Mouse (Mus musculus): ENCODE results near the gene Pycr1. TPM values are rescaled to one million over a fixed set of nuclear protein-coding genes. Genes with fewer than 3 reads are reported as not detected.

Gene Pycr1
- polyA plus RNA-seq, 1 experiment, result 41.7 TPM

GRCm38 (mm10) chr11:120630881-120631725, 12.5 kb downstream of the Pycr1 start:
- H3K4me1 ChIP-seq (ENCODE audit: control insufficient read depth, insufficient read depth, low read length), result no peaks in the 10 kb centered on the region
- TF ChIP-seq POLR2A (IDR thresholded peaks at IDR 0.05; ENCODE audit: insufficient read depth, low read length) (no peak), CTCF (IDR thresholded peaks at IDR 0.05; ENCODE audit: low read depth, low read length) (no peak), EP300 (IDR thresholded peaks at IDR 0.05; ENCODE audit: insufficient read depth, low read depth, low read length) (no peak)
- H3K9me3 ChIP-seq (replicated peaks; ENCODE audit: control insufficient read depth, insufficient read depth, low read length, poor library complexity, severe bottlenecking), result no peaks in the 10 kb centered on the region
- H3K27ac ChIP-seq (ENCODE audit: insufficient read depth, low read length), result peak overlapping the region; percentile 77
- H3K9ac ChIP-seq (ENCODE audit: low read depth, poor library complexity, severe bottlenecking), result peak overlapping the region; percentile 99
- H3K27me3 ChIP-seq (ENCODE audit: control insufficient read depth, insufficient read depth, low read length, poor library complexity, severe bottlenecking), result no peaks in the 10 kb centered on the region
- peak overlapping the region; percentile 55 for H3K4me3 ChIP-seq (ENCODE audit: low read depth, low read length)
- peaks cover 8% of the 10 kb centered on the region; the same call in 1 of the 2 replicates for H3K36me3 ChIP-seq (ENCODE audit: control insufficient read depth, insufficient read depth, low read length, poor library complexity, severe bottlenecking)

GRCm38 (mm10) chr11:120630401-120630871, 13.1 kb downstream of the Pycr1 start:
- TF ChIP-seq POLR2A (IDR thresholded peaks at IDR 0.05; ENCODE audit: insufficient read depth, low read length) (no peak), EP300 (IDR thresholded peaks at IDR 0.05; ENCODE audit: insufficient read depth, low read depth, low read length) (no peak), CTCF (IDR thresholded peaks at IDR 0.05; ENCODE audit: low read depth, low read length) (no peak)
- Histone ChIP-seq H3K9ac (ENCODE audit: low read depth, poor library complexity, severe bottlenecking) (peak overlapping the region; percentile 99), H3K27me3 (ENCODE audit: control insufficient read depth, insufficient read depth, low read length, poor library complexity, severe bottlenecking) (no peaks in the 10 kb centered on the region), H3K36me3 (ENCODE audit: control insufficient read depth, insufficient read depth, low read length, poor library complexity, severe bottlenecking) (peaks cover 8% of the 10 kb centered on the region; the same call in 1 of the 2 replicates), H3K4me1 (ENCODE audit: control insufficient read depth, insufficient read depth, low read length) (no peaks in the 10 kb centered on the region), H3K9me3 (replicated peaks; ENCODE audit: control insufficient read depth, insufficient read depth, low read length, poor library complexity, severe bottlenecking) (no peaks in the 10 kb centered on the region), H3K4me3 (ENCODE audit: low read depth, low read length) (peak overlapping the region; percentile 55), H3K27ac (ENCODE audit: insufficient read depth, low read length) (peak overlapping the region; percentile 77)

- H3K9me3 ChIP-seq (replicated peaks; ENCODE audit: control insufficient read depth, insufficient read depth, low read length, poor library complexity, severe bottlenecking), result no peaks in the 10 kb centered on the region
- H3K36me3 ChIP-seq (ENCODE audit: control insufficient read depth, insufficient read depth, low read length, poor library complexity, severe bottlenecking), result peaks cover 8% of the 10 kb centered on the region; the same call in 1 of the 2 replicates
- H3K4me1 ChIP-seq (ENCODE audit: control insufficient read depth, insufficient read depth, low read length), result no peaks in the 10 kb centered on the region
- H3K4me3 ChIP-seq (ENCODE audit: low read depth, low read length), result peak overlapping the region; percentile 55
- H3K27ac ChIP-seq (ENCODE audit: insufficient read depth, low read length), result peak overlapping the region; percentile 77
- TF ChIP-seq POLR2A (IDR thresholded peaks at IDR 0.05; ENCODE audit: insufficient read depth, low read length), result no peak
- TF ChIP-seq EP300 (IDR thresholded peaks at IDR 0.05; ENCODE audit: insufficient read depth, low read depth, low read length), result 0 out of 2 replicates have a peak, but pooled peaks have one; percentile 21
- TF ChIP-seq CTCF (IDR thresholded peaks at IDR 0.05; ENCODE audit: low read depth, low read length), result no peak
- peak overlapping the region; percentile 99 for H3K9ac ChIP-seq (ENCODE audit: low read depth, poor library complexity, severe bottlenecking)
- no peaks in the 10 kb centered on the region for H3K27me3 ChIP-seq (ENCODE audit: control insufficient read depth, insufficient read depth, low read length, poor library complexity, severe bottlenecking)
These were observed 13.7 kb downstream of the Pycr1 start for GRCm38 (mm10) chr11:120629911-120630310.

GRCm38 (mm10) chr11:120629341-120629730, 14.2 kb downstream of the Pycr1 start:
- Histone ChIP-seq H3K27me3 (ENCODE audit: control insufficient read depth, insufficient read depth, low read length, poor library complexity, severe bottlenecking) (no peaks in the 10 kb centered on the region), H3K9ac (ENCODE audit: low read depth, poor library complexity, severe bottlenecking) (peak overlapping the region; percentile 99; the same call in 1 of the 2 replicates), H3K4me1 (ENCODE audit: control insufficient read depth, insufficient read depth, low read length) (no peaks in the 10 kb centered on the region), H3K4me3 (ENCODE audit: low read depth, low read length) (peak overlapping the region; percentile 55), H3K9me3 (replicated peaks; ENCODE audit: control insufficient read depth, insufficient read depth, low read length, poor library complexity, severe bottlenecking) (no peaks in the 10 kb centered on the region), H3K27ac (ENCODE audit: insufficient read depth, low read length) (peak overlapping the region; percentile 77), H3K36me3 (ENCODE audit: control insufficient read depth, insufficient read depth, low read length, poor library complexity, severe bottlenecking) (peaks cover 8% of the 10 kb centered on the region; the same call in 1 of the 2 replicates)
- TF ChIP-seq EP300 (IDR thresholded peaks at IDR 0.05; ENCODE audit: insufficient read depth, low read depth, low read length) (no peak), CTCF (IDR thresholded peaks at IDR 0.05; ENCODE audit: low read depth, low read length) (no peak)

GRCm38 (mm10) chr11:120628601-120629340, 14.8 kb downstream of the Pycr1 start:
- Histone ChIP-seq H3K9me3 (replicated peaks; ENCODE audit: control insufficient read depth, insufficient read depth, low read length, poor library complexity, severe bottlenecking) (no peaks in the 10 kb centered on the region), H3K36me3 (ENCODE audit: control insufficient read depth, insufficient read depth, low read length, poor library complexity, severe bottlenecking) (peaks cover 8% of the 10 kb centered on the region; the same call in 1 of the 2 replicates), H3K27ac (ENCODE audit: insufficient read depth, low read length) (no peak overlapping the region), H3K9ac (ENCODE audit: low read depth, poor library complexity, severe bottlenecking) (no peak overlapping the region), H3K4me3 (ENCODE audit: low read depth, low read length) (no peak overlapping the region), H3K4me1 (ENCODE audit: control insufficient read depth, insufficient read depth, low read length) (no peaks in the 10 kb centered on the region), H3K27me3 (ENCODE audit: control insufficient read depth, insufficient read depth, low read length, poor library complexity, severe bottlenecking) (no peaks in the 10 kb centered on the region)
- TF ChIP-seq POLR2A (IDR thresholded peaks at IDR 0.05; ENCODE audit: insufficient read depth, low read length) (no peak), CTCF (IDR thresholded peaks at IDR 0.05; ENCODE audit: low read depth, low read length) (no peak), EP300 (IDR thresholded peaks at IDR 0.05; ENCODE audit: insufficient read depth, low read depth, low read length) (no peak)

Data from ES-Bruce4 (cell line).